Mouse (Mus musculus) spleen, adult 2 months (tissue): Measurements from ENCODE around the gene Zfp655. TPM values are rescaled to one million over a fixed set of nuclear protein-coding genes. Genes with fewer than 3 reads are reported as not detected.

Experiments
- DNase-seq, 2 experiments: peaks; one replicate each; pipeline versions ENCODE4 v3.0.0 to v3.0.0-alpha.2; 2012 to 2021; ENCODE audit warnings: low spot score in 2 of 2, low read depth in 1 of 2
- H3K27ac ChIP-seq: fragments of 200-500 bp; 2 replicates; pipeline ENCODE4 v1.5.1; 2012; ENCODE audit warnings: low read length, inconsistent platforms; ENCODE audit not compliant: insufficient read depth
- H3K27me3 ChIP-seq: fragments of 200-500 bp; 2 replicates; pipeline ENCODE4 v1.6.1; 2012; ENCODE audit warnings: mild to moderate bottlenecking, moderate library complexity, low read length, inconsistent platforms; ENCODE audit not compliant: control insufficient read depth, insufficient read depth
- H3K36me3 ChIP-seq: fragments of 200-500 bp; 2 replicates; pipeline ENCODE4 v1.6.1; 2012; ENCODE audit warnings: mild to moderate bottlenecking, low read length, inconsistent platforms; ENCODE audit not compliant: control insufficient read depth, insufficient read depth
- H3K4me1 ChIP-seq: fragments of 200-500 bp; 2 replicates; pipeline ENCODE4 v1.6.1; 2011; ENCODE audit warnings: inconsistent platforms; ENCODE audit not compliant: control insufficient read depth, insufficient read depth, insufficient read length
- H3K4me3 ChIP-seq: fragments of 200-500 bp; 2 replicates; pipeline ENCODE4 v1.5.1; 2011; ENCODE audit warnings: mild to moderate bottlenecking, inconsistent platforms; ENCODE audit not compliant: insufficient read depth, insufficient read length; ENCODE audit errors: extremely low read depth
- CTCF ChIP-seq: fragments of 200-500 bp; IDR thresholded peaks from 2 replicates; pipeline ENCODE4 v1.5.1; 2011; ENCODE audit warnings: mild to moderate bottlenecking, inconsistent platforms; ENCODE audit not compliant: insufficient read depth, insufficient read length, insufficient replicate concordance; ENCODE audit errors: extremely low read depth
- POLR2A ChIP-seq: fragments of 200-500 bp; IDR thresholded peaks from 2 replicates; pipeline ENCODE4 v1.6.1; 2011; ENCODE audit warnings: low read depth, low read length, inconsistent platforms
- WGBS: fragments of 180-500 bp; shearing (Covaris S2); methylation state at CpG from one replicate; pipeline ENCODE4 v1.1.7; 2018; 5-methylcytosine and 5-hydroxymethylcytosine counted together
- polyA plus RNA-seq: library from polyadenylated mRNA; depleted of rRNA; stranded (reverse); fragments of >200 nt; gene quantifications from 2 replicates; pipeline ENCODE4 v1.2.3, GENCODE M21; 2012; rRNA removed

Zfp655 gene
- polyA plus RNA-seq, result 7.6 and 10.2 TPM in 2 replicates

- peaks cover 17% of the 10 kb centered on the region for H3K36me3 ChIP-seq
- no peaks in the 10 kb centered on the region for H3K27me3 ChIP-seq
- TF ChIP-seq CTCF (no peak), POLR2A (peak; percentile 81)
- H3K4me1 ChIP-seq, result no peaks in the 10 kb centered on the region; the same call in 1 of the 2 replicates
- H3K4me3 ChIP-seq, result peak within 1 kb of the TSS; percentile 75
- WGBS, result under 1% methylated on average over 41 of the region's 42 CpGs
- peak within 1 kb of the TSS; percentile 87 for H3K27ac ChIP-seq
- peak; percentile 94 to 95 for DNase-seq
These were observed at the start of gene Zfp655 for GRCm38 (mm10) chr5:145231367-145231871. Gene Zfp655 (plus strand): TSS chr5:145231715.

DNA sequence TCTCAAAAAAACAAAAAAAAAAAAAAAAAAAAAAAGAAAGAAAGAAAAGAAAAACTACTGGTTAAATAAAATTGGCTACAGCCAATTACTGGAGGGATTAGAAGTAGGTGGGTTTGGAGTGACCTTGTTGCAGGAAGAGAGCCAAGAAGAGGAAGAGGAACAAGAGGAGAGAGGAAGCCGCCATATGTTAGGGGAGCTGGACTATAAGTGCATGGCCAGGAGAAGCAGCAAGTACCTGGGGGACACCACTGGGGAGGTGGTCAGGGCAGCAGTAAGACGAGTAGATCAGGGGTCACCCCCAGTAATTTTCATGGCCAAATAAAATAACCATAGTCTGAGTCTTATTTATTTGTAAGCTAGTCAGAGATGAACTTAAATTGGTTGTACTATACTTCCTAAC lies 46.3 kb upstream of the Zfp655 start:
- TF ChIP-seq POLR2A (no peak), CTCF (no peak)
- 86% methylated on average over 2 of the region's 2 CpGs for WGBS
- no peak overlapping the region for H3K27ac ChIP-seq
- DNase-seq, result no peak
- H3K4me1 ChIP-seq, result no peaks in the 10 kb centered on the region
- H3K4me3 ChIP-seq, result no peak overlapping the region
- no peaks in the 10 kb centered on the region for H3K27me3 ChIP-seq
- peaks cover 48% of the 10 kb centered on the region for H3K36me3 ChIP-seq

DNA sequence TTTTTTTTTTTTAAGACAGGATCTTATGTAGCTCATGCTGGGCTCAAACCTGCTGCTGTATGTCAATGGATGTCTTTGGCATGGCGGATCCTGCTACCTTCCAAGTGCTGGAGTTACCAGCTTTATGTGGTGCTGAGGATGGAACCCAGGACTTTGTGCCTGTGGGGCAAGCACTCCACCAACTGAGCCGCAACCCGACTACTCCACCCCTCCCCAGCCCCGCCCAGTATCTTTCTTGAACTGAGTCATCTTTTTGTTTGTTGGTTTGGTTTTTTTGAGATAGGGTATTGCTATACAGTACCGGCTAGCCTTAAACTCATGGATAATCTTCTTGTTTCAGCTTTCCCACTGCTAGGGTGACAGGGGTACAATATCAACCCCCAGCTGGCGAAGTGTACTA lies 42.1 kb upstream of the Zfp655 start:
- DNase-seq, result no peak
- 87% methylated on average over 6 of the region's 6 CpGs for WGBS
- no peaks in the 10 kb centered on the region; the same call in 1 of the 2 replicates for H3K4me1 ChIP-seq
- no peaks in the 10 kb centered on the region for H3K27me3 ChIP-seq
- no peak overlapping the region for H3K27ac ChIP-seq
- H3K4me3 ChIP-seq, result no peak overlapping the region
- TF ChIP-seq CTCF, result no peak
- TF ChIP-seq POLR2A, result no peak
- peaks cover 25% of the 10 kb centered on the region for H3K36me3 ChIP-seq

- H3K27me3 ChIP-seq, result no peaks in the 10 kb centered on the region
- DNase-seq, result no peak
- no peak overlapping the region for H3K27ac ChIP-seq
- no peak for TF ChIP-seq CTCF
- TF ChIP-seq POLR2A, result no peak
- 29% methylated on average over 5 of the region's 5 CpGs for WGBS
- peak overlapping the region; percentile 71; the same call in 1 of the 2 replicates for H3K4me3 ChIP-seq
- no peaks in the 10 kb centered on the region; the same call in 1 of the 2 replicates for H3K4me1 ChIP-seq
- H3K36me3 ChIP-seq, result peaks cover 22% of the 10 kb centered on the region
These were observed 41.1 kb upstream of the Zfp655 start for GRCm38 (mm10) chr5:145190373-145190772.

DNA sequence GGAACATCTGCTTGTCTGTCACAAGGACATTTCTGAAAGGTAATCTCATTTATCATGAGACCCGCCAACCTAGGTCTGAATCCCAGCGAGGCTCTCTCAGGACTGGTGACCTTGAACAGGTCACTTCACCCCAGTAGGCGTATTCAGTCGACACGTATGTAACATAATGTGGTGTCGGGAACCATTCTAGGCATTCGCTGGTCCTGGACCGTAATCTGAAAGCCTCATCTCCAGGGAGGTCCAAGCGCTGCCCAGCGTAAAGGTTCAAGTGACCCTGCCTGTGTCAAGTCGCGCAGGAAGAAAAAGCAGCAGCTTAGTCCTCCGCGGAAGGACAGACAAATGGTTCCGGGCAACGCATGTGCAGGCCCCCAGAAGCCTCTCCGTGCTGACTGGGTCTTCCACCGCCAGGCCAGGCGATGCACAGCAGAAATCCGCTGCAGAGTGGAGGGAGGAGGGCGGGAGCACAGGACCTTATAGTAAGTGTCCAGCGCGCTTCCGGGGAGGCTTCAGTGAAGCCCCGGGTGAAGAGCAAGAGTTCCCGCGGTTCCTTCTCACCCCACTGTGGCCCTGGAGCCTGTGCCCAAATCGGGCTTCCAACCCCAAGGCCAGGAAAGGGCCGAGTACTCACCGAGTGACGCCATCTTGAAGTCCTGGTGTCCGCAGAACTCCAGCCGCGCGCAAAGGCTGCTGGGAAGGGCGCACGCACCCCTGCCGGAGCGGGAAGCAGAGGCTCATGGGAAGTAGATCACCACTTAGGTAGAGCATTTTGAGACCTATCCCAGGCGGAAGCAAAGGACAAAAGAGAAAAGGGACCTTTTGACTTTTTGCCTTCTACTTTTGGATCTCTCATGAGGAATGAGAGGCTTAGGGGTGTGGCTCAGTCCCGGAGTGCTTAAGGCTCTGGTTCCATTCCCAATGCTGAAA lies 40.4 kb upstream of the Zfp655 start:
- under 1% methylated on average over 41 of the region's 41 CpGs for WGBS
- Histone ChIP-seq H3K4me3 (peak overlapping the region; percentile 71), H3K27ac (peak overlapping the region; percentile 75), H3K36me3 (peaks cover 22% of the 10 kb centered on the region), H3K4me1 (no peaks in the 10 kb centered on the region; the same call in 1 of the 2 replicates), H3K27me3 (no peaks in the 10 kb centered on the region)
- TF ChIP-seq CTCF, result no peak
- TF ChIP-seq POLR2A, result peak; percentile 58; the same call in 1 of the 2 replicates
- DNase-seq, result peak; percentile 67 to 91

DNA sequence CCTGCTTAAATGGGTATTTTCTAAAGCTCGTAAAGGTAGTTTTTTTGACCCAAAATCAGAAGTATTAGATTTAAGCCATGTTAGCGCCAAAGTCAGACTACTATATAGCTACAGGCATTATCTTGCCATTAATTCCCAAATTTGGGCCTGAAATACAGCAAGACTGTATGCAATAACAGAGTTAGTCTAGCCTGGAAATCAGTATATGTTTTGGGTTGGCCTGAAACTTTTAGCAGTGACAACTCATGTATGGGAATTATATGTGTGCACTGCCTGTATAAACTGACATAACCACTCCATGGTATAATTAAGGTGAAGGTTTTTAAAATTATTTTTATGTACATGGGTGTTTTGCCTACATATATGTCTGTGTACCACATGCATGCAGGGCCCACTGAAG lies 39.6 kb upstream of the Zfp655 start, which contains the start of gene Atp5j2:
Atp5j2 (minus strand) TSS at position 101 of the 400 bp plus-strand sequence.
- no peak for DNase-seq
- H3K4me1 ChIP-seq, result no peaks in the 10 kb centered on the region; the same call in 1 of the 2 replicates
- peaks cover 14% of the 10 kb centered on the region for H3K36me3 ChIP-seq
- TF ChIP-seq CTCF (no peak), POLR2A (no peak)
- H3K4me3 ChIP-seq, result peak within 1 kb of the TSS; percentile 71
- peak within 1 kb of the TSS; percentile 75 for H3K27ac ChIP-seq
- 93% methylated on average over 2 of the region's 2 CpGs for WGBS
- no peaks in the 10 kb centered on the region for H3K27me3 ChIP-seq
